Mouse (Mus musculus) heart, postnatal 0 days (tissue): ENCODE measurements at regions not wholly inside any gene's neighbourhood (a gene's known extent, or its start where the extent isn't known, plus 50 kb on each side); places are given as distances from the start of the nearest gene placed in this dataset.

Experiments
- CTCF ChIP-seq: IDR thresholded peaks from 2 replicates; pipeline ENCODE4 v1.5.1; 2016; ENCODE audit warnings: antibody characterized with exemption, control low read depth, low read depth
- EP300 ChIP-seq: IDR thresholded peaks from 2 replicates; pipeline ENCODE4 v1.6.1; 2016; ENCODE audit warnings: antibody characterized with exemption, low read depth

DNA sequence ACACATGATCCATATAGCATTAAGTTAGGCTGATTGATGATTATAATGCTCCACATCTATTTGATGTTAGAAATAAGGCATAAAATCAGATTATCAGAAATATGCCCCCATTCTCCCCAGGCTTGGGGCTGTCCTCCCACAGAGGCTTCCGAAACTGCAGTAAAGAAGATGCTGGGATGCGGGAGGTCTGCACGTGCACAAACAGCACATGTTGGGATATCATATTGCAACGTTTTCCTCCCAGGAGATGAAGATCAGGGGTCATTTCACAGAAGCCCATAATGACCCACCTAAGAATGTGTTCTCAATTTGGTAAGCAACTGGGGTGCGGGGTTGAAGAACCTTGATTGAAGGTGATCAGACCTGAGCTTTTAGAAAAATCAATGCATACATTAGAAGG, 85.9 kb upstream of the Got2 start:
- no peak for TF ChIP-seq CTCF
- no peak for TF ChIP-seq EP300
